Mouse (Mus musculus) liver, adult 10 weeks (tissue): ENCODE data around the gene Plscr2. TPM values are rescaled to one million over a fixed set of nuclear protein-coding genes. Genes with fewer than 3 reads are reported as not detected.

Experiments used
- polyA plus RNA-seq: library from polyadenylated mRNA; stranded (reverse); fragments of 350-450 nt; fragmentation: Illumina TruSeq; extraction: RNeasy Lipid Tissue Mini Kit (QIAGEN cat#74804); gene quantifications from one replicate; pipeline ENCODE4 v1.2.3, GENCODE M21; 2014; ENCODE audit warnings: low read depth, low replicate concordance

Gene Plscr2
- 77.8 TPM for polyA plus RNA-seq

GRCm38 (mm10) chr9:92275486-92276207 is at the start of gene Plscr2:
TSS of gene Plscr2 (plus strand) at chr9:92275602.

GRCm38 (mm10) chr9:92249447-92249852 is 26.0 kb upstream of the Plscr2 start, which contains the start of gene Plscr1:
TSS of gene Plscr1 (plus strand) at chr9:92249750.

GRCm38 (mm10) chr9:92309077-92309476 is 33.7 kb downstream of the Plscr2 start, which contains the start of gene 1700057G04Rik:
TSS of gene 1700057G04Rik (plus strand) at chr9:92309377.

Other genes with a start within 250 kb of the Plscr2 start
- gene Plscr5, start 82.7 kb upstream of the Plscr2 start, polyA plus RNA-seq = not detected
- gene Plscr1, start 25.9 kb upstream of the Plscr2 start, polyA plus RNA-seq = 20.9 TPM
- not detected for gene 1700057G04Rik, start 33.8 kb downstream of the Plscr2 start, polyA plus RNA-seq
- gene Plscr4, start 181.8 kb downstream of the Plscr2 start, polyA plus RNA-seq = 6.7 TPM